Mouse (Mus musculus): Measurements from ENCODE around the gene Asb13.

DNA sequence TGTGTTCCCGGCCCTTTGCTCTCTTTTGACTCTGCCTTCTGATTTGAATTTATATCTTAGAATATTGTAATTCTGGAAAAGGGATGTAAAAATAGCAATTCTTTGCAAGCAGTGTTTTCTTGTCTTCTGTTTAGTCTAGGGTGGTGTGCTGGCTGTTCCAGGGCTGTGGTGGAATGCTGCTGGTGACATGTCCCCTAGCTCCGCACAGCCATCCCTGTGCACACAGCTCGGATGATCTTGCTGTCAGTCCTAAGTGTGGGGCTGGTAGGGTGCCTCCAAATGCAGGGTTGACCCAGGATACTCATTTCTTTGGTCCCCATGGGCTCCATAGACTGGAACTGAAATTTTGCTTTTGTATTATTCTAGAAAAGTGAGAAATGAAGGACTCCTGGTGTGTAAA lies 34.2 kb downstream of the Asb13 start:
- TF ChIP-seq CTCF (conservative IDR thresholded peaks at IDR 0.05; ENCODE audit: insufficient read depth, insufficient read length, low read depth, low read length) (no peak), POLR2A (IDR thresholded peaks at IDR 0.05; ENCODE audit: low read depth, low read length) (no peak)

All from kidney, adult 2 months (tissue).